8 mouse cellular contexts compared by ENCODE assay signal in genomic region chr1:34434660-34435160, GRCm38 (mm10). TPM values are rescaled to one million over a fixed set of nuclear protein-coding genes. Genes with fewer than 3 reads are reported as not detected.
DNase-seq lines count a peak whose midpoint lies in the region; ATAC-seq and TF ChIP-seq lines count a peak whose summit lies in the region.

No protein-coding gene starts in this region.

- H3K27ac ChIP-seq in hindbrain, embryonic 10.5 days = peak overlapping the region; percentile 92
- peak overlapping the region; percentile 70 for H3K27ac ChIP-seq in lung, embryonic 16.5 days (ENCODE audit: low read length)
- peak overlapping the region; percentile 4 for H3K27ac ChIP-seq in thymus, adult 2 months (ENCODE audit: control insufficient read depth, insufficient read depth, low read length)

- peaks cover 28% of the 10 kb centered on the region for H3K9me3 ChIP-seq in hindbrain, embryonic 10.5 days
- H3K9me3 ChIP-seq in lung, embryonic 16.5 days (ENCODE audit: control insufficient read depth, low read length) = peaks cover 24% of the 10 kb centered on the region

- H3K36me3 ChIP-seq in hindbrain, embryonic 10.5 days = peaks cover 37% of the 10 kb centered on the region
- H3K36me3 ChIP-seq in lung, embryonic 16.5 days (ENCODE audit: control insufficient read depth, insufficient read depth, low read length) = peaks cover 18% of the 10 kb centered on the region
- H3K36me3 ChIP-seq in thymus, adult 2 months (ENCODE audit: control insufficient read depth, insufficient read depth, low read length) = no peaks in the 10 kb centered on the region

- TF ChIP-seq CTCF in thymus, adult 2 months (IDR thresholded peaks at IDR 0.05; ENCODE audit: borderline replicate concordance, control insufficient read depth, extremely low read depth, insufficient read depth, low read length, poor library complexity) = no peak

- H3K4me1 ChIP-seq in hindbrain, embryonic 10.5 days (replicated peaks) = peaks cover 33% of the 10 kb centered on the region
- H3K4me1 ChIP-seq in lung, embryonic 16.5 days (replicated peaks; ENCODE audit: control insufficient read depth, insufficient read depth, low read length) = peaks cover 11% of the 10 kb centered on the region
- H3K4me1 ChIP-seq in thymus, adult 2 months (replicated peaks; ENCODE audit: control insufficient read depth, insufficient read depth, low read length) = peaks cover 3% of the 10 kb centered on the region

- H3K4me2 ChIP-seq in lung, embryonic 16.5 days (ENCODE audit: low read depth, low read length) = peak overlapping the region; percentile 68

- peak; percentile 98 for DNase-seq in MN1 (ENCODE audit: low spot score)
- DNase-seq in cerebellum, adult 9-10 months = peak; percentile 97
- DNase-seq in hindbrain, embryonic 10.5 days (ENCODE audit: low spot score) = peak; percentile 92
- DNase-seq in layer of hippocampus, adult 9-11 months = peak; percentile 87
- DNase-seq in ovary, adult 18-20 months (ENCODE audit: low spot score) = peak; percentile 72
- peak; percentile 86 for DNase-seq in thymus, adult 2 months

- ATAC-seq in frontal cortex, adult (ENCODE audit: low TSS enrichment) = peak; percentile 21; the same call in 1 of the 2 replicates
- 0 out of 2 replicates have a peak, but pooled peaks have one; percentile 4 for ATAC-seq in lung, embryonic 16.5 days (ENCODE audit: low read depth)

- under 1% methylated on average over 30 of the region's 30 CpGs for WGBS in hindbrain, embryonic 10.5 days
- under 1% methylated on average over 30 of the region's 30 CpGs for WGBS in lung, embryonic 16.5 days
- under 1% methylated on average over 30 of the region's 30 CpGs for WGBS in thymus, adult 2 months

- no peaks in the 10 kb centered on the region for H3K27me3 ChIP-seq in hindbrain, embryonic 10.5 days (ENCODE audit: insufficient read depth, poor library complexity, severe bottlenecking)
- no peaks in the 10 kb centered on the region for H3K27me3 ChIP-seq in lung, embryonic 16.5 days (ENCODE audit: control insufficient read depth, insufficient read depth, low read depth, low read length)
- no peaks in the 10 kb centered on the region for H3K27me3 ChIP-seq in thymus, adult 2 months (ENCODE audit: control insufficient read depth, insufficient read depth, low read length)

- H3K9ac ChIP-seq in lung, embryonic 16.5 days (ENCODE audit: low read length) = peak overlapping the region; percentile 73

- TF ChIP-seq POLR2A in thymus, adult 2 months (IDR thresholded peaks at IDR 0.05; ENCODE audit: control insufficient read depth, extremely low read depth, insufficient read depth, low read length, poor library complexity) = no peak

- H3K4me3 ChIP-seq in hindbrain, embryonic 10.5 days = peak overlapping the region; percentile 68
- H3K4me3 ChIP-seq in lung, embryonic 16.5 days (ENCODE audit: low read length) = peak overlapping the region; percentile 72
- peak overlapping the region; percentile 78 for H3K4me3 ChIP-seq in thymus, adult 2 months (ENCODE audit: control insufficient read depth, insufficient read depth, low read length)

RNA-seq across cellular contexts. Expression of gene Ccdc115, which starts 4.8 kb away (rescaled TPM):
- polyA plus RNA-seq in hindbrain, embryonic 10.5 days (2016; fragmentation: Nextera tagmentation; extraction: Ambion mirVana) = 72.9 and 79.3 TPM in 2 replicates
- polyA plus RNA-seq in lung, embryonic 16.5 days (2015; fragmentation: Nextera tagmentation; extraction: Ambion mirVana) = 50.8 and 54.6 TPM in 2 replicates
- polyA plus RNA-seq in thymus, adult 2 months (2012; rRNA removed) = 29.6 and 35.1 TPM in 2 replicates

RNA-seq across cellular contexts. Expression of gene Imp4, which starts 4.9 kb away (rescaled TPM):
- 107 and 123 TPM in 2 replicates for polyA plus RNA-seq in hindbrain, embryonic 10.5 days (2016; fragmentation: Nextera tagmentation; extraction: Ambion mirVana)
- 73.8 and 79.4 TPM in 2 replicates for polyA plus RNA-seq in lung, embryonic 16.5 days (2015; fragmentation: Nextera tagmentation; extraction: Ambion mirVana)
- 74.7 and 76.7 TPM in 2 replicates for polyA plus RNA-seq in thymus, adult 2 months (2012; rRNA removed)

RNA-seq across cellular contexts. Expression of gene Ptpn18, which starts 24.9 kb away (rescaled TPM):
- polyA plus RNA-seq in hindbrain, embryonic 10.5 days (2016; fragmentation: Nextera tagmentation; extraction: Ambion mirVana) = 8.0 and 10.9 TPM in 2 replicates
- 43.2 and 44.0 TPM in 2 replicates for polyA plus RNA-seq in lung, embryonic 16.5 days (2015; fragmentation: Nextera tagmentation; extraction: Ambion mirVana)
- polyA plus RNA-seq in thymus, adult 2 months (2012; rRNA removed) = 705 and 801 TPM in 2 replicates

Comparison
In these comparisons a context has a peak if more than half of its experiments do, and no peak if none do; other contexts are left out.
1. Peak in every context shown above with its lines: DNase-seq, ATAC-seq, H3K4me3 ChIP-seq and H3K27ac ChIP-seq.
2. H3K27ac ChIP-seq: peak in every context shown above with its lines; median percentile 92 in hindbrain, embryonic 10.5 days; 70 in lung, embryonic 16.5 days; 4 in thymus, adult 2 months.
3. RNA of gene Ptpn18, which starts 24.9 kb away (polyA plus RNA-seq): 705 to 801 TPM in thymus, adult 2 months; 43.2 to 44.0 TPM in lung, embryonic 16.5 days and 8.0 to 10.9 TPM in hindbrain, embryonic 10.5 days; every median in the first group is over 10 times any median in the second.